Mouse (Mus musculus): ENCODE measurements around the gene Scel. TPM values are rescaled to one million over a fixed set of nuclear protein-coding genes. Genes with fewer than 3 reads are reported as not detected.

Scel gene
- total RNA-seq, 1 experiment from 2014 or later, result 0.29 TPM

DNA sequence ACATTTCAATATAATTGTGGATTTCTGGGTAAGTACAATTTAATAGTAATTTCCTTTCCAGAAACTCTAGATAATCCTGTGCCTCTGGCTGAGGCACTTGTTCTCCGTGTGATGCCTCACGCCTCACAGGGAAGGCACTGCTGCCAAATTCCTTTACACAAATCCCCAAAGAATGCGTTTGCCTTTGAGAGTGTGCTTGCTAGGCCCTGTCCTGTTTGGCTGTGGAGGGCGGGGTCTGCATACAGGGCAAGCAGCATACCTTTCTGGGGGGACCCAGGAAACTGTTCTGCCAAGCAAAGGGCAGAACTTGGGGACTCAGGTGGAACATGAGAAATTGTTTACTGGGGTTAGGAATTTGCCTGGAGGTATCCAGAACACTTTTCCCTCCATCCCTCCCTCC, 12.2 kb upstream of the Scel start:
- ATAC-seq (replicated peaks; ENCODE audit: insufficient number of reproducible peaks, low FRiP score, low TSS enrichment, poor library complexity, severe bottlenecking), result no peak

DNA sequence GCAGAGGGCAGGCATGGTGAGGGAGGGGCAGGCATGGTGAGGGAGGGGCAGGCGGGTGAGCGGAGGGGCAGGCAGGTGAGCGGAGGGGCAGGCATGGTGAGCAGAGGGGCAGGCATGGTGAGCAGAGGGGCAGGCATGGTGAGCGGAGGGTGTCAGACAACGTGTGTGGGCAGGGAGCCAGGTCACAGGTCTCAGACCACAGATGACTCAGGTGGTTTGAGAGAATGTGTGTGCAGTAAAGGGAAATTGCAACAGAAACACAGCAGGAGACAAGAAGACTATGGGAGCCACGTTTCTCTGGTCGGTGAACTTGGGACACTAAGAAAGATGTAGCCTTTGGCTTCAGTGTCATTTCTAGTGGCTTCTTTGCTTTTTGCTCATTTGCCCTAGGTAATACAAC, 8.6 kb upstream of the Scel start:
- no peak for ATAC-seq (replicated peaks; ENCODE audit: insufficient number of reproducible peaks, low FRiP score, low TSS enrichment, poor library complexity, severe bottlenecking)

DNA sequence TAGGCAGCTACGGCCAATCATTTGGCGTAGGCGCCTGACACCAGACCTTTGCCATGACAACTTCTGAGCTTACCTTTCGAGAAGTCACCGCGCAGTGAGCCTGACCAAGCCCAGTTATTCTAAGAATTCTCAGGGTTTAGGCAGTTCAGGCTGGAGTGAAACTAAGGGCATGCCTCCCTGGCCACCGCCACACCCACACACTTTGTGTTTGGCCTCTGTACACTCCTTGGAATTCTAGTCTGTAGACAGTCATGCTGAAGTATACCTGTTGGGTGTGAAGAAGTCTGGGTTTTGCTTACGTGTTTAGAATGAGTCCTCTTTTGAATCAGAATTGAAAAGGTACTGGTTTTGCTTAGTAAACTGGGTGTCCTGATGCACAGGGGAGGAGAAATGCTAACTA, 3.6 kb upstream of the Scel start:
- ATAC-seq (replicated peaks; ENCODE audit: insufficient number of reproducible peaks, low FRiP score, low TSS enrichment, poor library complexity, severe bottlenecking), result no peak

- no peak for ATAC-seq (replicated peaks; ENCODE audit: insufficient number of reproducible peaks, low FRiP score, low TSS enrichment, poor library complexity, severe bottlenecking)
Measured at GRCm38 (mm10) chr14:103513473-103513811, 300 bp downstream of the Scel start.

DNA sequence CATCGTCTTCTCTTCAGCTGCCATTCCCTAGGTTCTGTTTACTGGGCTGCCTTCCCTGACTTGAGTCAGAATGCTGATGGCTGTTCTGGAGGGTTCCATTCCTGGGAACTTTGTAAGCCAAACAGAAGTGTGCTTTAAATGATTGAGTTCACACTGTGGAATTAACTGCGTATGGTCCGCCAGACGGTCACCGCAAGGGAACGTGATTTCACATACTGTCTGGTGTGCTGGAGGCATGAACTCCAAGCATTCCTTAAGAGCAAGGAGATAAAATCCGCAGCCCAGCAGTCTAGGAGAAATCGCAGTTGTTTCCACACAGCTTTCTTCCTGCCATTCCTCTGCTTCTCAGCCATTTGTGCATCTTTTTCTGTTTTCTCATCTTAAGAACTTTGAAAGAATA, 2.3 kb downstream of the Scel start:
- ATAC-seq (replicated peaks; ENCODE audit: insufficient number of reproducible peaks, low FRiP score, low TSS enrichment, poor library complexity, severe bottlenecking), result no peak

GRCm38 (mm10) chr14:103526286-103526685, 13.1 kb downstream of the Scel start:
- no peak for ATAC-seq (replicated peaks; ENCODE audit: insufficient number of reproducible peaks, low FRiP score, low TSS enrichment, poor library complexity, severe bottlenecking)

DNA sequence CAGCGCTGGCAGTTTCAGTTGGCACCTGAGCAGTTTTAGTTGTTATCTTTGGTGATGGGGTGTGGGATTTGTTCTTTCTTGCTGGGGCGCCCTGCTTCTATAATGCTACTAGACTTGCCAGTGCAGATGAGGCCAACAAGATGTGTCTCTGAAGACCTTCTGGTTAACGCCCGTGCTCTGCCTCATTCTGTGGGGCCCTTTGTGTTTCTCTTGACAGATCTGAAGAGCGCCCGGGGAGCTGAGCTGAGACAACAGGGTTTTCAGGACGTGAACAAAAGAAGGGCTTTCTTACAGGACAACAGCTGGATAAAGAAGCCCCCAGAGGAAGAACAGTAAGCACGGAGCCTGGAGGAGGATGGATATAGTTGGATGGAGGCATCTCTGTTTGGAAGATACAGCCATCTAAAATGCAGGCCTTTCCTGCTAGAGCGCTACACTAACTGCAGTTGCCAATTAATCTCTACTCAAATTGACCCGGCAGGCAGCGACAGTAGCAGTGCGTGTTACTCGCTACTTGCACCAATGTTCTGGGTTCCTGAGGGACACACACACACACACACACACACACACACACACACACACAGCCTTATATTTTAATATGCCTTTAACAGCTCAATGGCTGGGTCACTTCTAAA, 16.7 kb downstream of the Scel start:
- ATAC-seq (replicated peaks; ENCODE audit: insufficient number of reproducible peaks, low FRiP score, low TSS enrichment, poor library complexity, severe bottlenecking), result no peak

GRCm38 (mm10) chr14:103531722-103532341, 18.7 kb downstream of the Scel start:
- 0 out of 2 replicates have a peak, but pooled peaks have one; percentile 47 for ATAC-seq (replicated peaks; ENCODE audit: insufficient number of reproducible peaks, low FRiP score, low TSS enrichment, poor library complexity, severe bottlenecking)

DNA sequence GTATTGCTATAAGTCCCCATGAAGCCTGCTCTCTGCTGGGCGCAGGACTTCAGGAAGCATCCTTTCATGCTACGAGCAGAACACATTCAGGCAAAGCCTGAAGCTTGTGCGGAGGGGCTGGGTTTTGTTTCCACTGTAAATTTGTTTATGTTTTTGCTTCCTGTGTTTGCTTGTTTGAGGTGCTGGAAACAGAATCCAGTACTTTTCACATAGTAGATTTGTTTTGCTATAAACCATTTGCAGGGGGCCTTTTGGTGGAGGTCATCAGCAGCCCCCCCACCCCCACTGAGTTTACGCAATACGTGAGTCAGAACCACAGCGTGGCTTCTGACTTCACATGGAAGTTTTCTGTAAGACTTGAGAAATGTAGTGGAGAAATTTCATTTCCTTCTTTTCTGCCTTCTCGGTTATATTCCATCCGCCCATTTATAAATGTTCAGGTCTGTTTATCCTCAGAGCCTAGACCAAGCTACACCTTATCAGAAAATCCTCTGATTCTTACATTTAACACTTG, 22.4 kb downstream of the Scel start:
- ATAC-seq (replicated peaks; ENCODE audit: insufficient number of reproducible peaks, low FRiP score, low TSS enrichment, poor library complexity, severe bottlenecking), result no peak

DNA sequence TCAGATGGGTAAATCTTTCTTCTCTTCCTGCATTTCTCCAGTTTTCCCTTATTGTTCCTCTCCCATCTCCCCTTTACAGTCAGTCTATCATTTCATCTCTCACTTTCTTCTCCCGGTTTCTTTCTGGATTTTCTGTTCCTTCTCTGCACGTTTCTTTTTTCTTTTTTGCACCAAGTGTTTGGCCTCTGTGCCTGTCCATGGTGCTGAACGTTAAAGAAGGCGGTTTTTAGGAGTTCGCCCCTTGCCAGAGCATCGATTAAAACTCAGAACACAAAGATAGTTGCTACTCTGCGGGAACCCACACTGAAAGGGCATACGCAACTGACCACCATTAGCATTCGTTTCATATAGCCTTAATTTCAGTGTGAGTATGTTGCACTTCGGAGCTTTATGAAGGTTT, 23.2 kb downstream of the Scel start:
- ATAC-seq (replicated peaks; ENCODE audit: insufficient number of reproducible peaks, low FRiP score, low TSS enrichment, poor library complexity, severe bottlenecking), result no peak

GRCm38 (mm10) chr14:103537355-103538056, 24.4 kb downstream of the Scel start:
- ATAC-seq (replicated peaks; ENCODE audit: insufficient number of reproducible peaks, low FRiP score, low TSS enrichment, poor library complexity, severe bottlenecking), result no peak

GRCm38 (mm10) chr14:103539796-103540195, 26.7 kb downstream of the Scel start:
- ATAC-seq (replicated peaks; ENCODE audit: insufficient number of reproducible peaks, low FRiP score, low TSS enrichment, poor library complexity, severe bottlenecking), result no peak

DNA sequence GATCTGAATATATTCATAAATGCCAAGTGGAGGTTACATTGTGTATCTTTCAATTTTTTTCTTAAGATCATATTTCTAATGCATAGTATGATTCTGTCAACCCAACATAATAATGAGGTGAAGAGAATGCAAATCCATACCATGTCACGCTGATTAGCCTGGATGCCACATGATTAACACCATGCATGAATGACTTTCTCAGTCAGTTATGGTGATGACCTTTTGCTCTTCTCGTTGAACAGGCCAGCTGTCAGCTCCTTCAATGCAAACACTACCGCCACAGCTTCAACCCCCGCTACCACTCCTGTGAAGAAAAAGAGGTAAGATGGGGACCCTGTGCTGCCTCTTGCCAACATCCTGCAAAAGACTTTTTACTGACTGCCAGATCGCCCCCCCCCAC, 28.5 kb downstream of the Scel start:
- no peak for ATAC-seq (replicated peaks; ENCODE audit: insufficient number of reproducible peaks, low FRiP score, low TSS enrichment, poor library complexity, severe bottlenecking)

DNA sequence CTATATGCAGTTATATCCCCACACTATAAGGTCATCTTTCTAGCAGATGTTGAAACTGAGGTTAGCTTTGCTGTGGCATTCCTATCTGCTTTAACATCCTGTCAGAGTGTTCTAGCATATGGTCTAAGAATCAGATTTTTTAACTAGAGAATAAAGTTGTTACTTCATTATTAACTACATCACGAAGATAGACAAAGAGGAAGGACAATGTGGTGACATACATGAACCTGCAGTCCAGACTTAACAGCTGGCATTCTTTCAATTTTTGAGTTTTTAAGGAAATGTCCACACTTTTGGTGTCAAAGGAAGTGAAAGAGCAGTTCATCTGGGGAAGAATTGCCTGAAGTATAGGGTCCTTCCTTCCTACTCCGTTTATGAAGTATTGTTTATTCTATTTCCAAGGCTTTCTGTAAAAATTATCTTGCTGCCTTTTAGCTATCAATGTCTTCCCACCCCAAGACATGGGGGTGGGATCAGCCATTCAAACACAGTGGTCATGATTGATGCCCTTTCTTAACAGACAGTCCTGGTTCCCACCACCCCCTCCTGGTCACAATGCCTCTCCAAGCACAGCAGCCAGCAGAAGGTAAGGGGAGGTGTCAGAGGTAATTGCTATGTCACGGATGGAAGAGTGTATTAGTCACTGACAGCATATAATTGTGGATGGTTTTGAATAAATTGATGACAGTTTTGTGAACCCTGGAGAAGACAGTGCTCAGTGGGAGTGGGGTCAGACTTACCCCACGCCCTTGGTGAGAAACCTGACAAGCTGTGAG, 30.4 kb downstream of the Scel start:
- ATAC-seq (replicated peaks; ENCODE audit: insufficient number of reproducible peaks, low FRiP score, low TSS enrichment, poor library complexity, severe bottlenecking), result no peak

GRCm38 (mm10) chr14:103545734-103546133, 32.6 kb downstream of the Scel start:
- no peak for ATAC-seq (replicated peaks; ENCODE audit: insufficient number of reproducible peaks, low FRiP score, low TSS enrichment, poor library complexity, severe bottlenecking)

DNA sequence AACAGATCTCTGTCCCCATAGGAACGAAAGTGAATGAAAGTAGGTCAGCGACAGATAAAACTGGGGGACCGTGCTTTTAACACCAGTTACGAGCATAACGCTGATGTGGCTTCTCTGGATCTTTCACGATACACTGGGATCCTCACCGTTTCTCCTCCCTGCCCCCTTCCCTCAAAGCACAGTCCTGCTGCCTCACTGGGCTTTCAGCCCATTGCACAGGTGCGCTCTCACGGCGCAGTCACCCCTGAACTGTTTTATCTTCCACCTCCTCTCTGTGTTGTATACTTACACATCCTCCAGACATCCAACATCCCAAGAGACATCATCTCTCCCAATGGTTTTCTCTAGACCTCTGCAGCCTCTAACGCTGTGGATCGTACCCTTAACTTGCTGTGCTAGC, 33.1 kb downstream of the Scel start:
- no peak for ATAC-seq (replicated peaks; ENCODE audit: insufficient number of reproducible peaks, low FRiP score, low TSS enrichment, poor library complexity, severe bottlenecking)

DNA sequence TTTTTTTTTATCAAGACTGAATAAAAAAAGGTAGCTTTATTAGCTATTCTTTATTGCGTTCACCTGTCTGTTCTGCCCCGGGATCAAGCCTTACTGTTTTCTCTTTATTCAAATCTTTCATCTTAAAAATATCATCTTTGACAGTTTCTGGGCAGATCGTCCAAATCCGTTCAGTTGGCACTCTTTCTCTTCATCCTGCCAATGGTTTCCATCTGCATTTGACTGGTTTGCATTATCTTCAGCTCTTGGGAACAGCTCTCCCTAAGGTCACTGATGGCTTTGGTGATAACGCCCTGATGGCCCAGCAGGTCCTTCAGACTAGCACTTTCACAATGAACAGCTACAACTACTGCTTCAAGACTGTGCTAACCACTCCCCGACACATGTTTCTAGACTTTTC, 35.1 kb downstream of the Scel start:
- ATAC-seq (replicated peaks; ENCODE audit: insufficient number of reproducible peaks, low FRiP score, low TSS enrichment, poor library complexity, severe bottlenecking), result no peak

DNA sequence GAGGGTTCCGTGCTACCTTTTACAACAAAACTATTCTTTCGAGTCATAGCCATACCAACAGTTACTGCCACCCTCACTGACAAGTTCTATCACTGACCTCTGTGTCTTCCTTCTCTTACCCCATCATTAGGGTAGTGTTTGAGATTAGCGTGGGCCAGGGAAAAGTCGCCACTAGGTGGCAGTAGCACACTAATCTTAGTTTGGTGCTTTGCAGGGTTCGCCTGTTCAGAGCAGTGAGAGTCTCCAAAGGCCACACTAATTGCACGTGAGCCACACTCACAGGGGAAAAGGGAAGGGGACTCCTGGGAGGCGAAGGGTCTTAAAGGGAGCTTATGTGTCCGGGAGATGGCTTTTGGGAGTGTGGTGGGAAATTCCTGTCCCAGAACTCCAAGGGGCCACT, 37.3 kb downstream of the Scel start:
- peak; percentile 91 for ATAC-seq (replicated peaks; ENCODE audit: insufficient number of reproducible peaks, low FRiP score, low TSS enrichment, poor library complexity, severe bottlenecking)

GRCm38 (mm10) chr14:103550921-103551320, 37.8 kb downstream of the Scel start:
- no peak for ATAC-seq (replicated peaks; ENCODE audit: insufficient number of reproducible peaks, low FRiP score, low TSS enrichment, poor library complexity, severe bottlenecking)

Data from monocyte, adult 5-6 weeks (primary cell).